Mouse (Mus musculus): Measurements from ENCODE around the gene Mecr.
"Not testable (repeated sequence)": the region's sequence is repeated elsewhere in the genome, so short reads cannot be mapped to it uniquely, and the experiment has no call there.

Gene Mecr

GRCm38 (mm10) chr4:131843290-131843743, at the start of gene Mecr:
Mecr (plus strand) TSS chr4:131843470.
- DNase-seq (ENCODE audit: low spot score in 2 of 2) = peak; percentile 88 to 92

GRCm38 (mm10) chr4:131796312-131797080, 46.8 kb upstream of the Mecr start:
- no peak for DNase-seq (ENCODE audit: low spot score in 2 of 2)

DNA sequence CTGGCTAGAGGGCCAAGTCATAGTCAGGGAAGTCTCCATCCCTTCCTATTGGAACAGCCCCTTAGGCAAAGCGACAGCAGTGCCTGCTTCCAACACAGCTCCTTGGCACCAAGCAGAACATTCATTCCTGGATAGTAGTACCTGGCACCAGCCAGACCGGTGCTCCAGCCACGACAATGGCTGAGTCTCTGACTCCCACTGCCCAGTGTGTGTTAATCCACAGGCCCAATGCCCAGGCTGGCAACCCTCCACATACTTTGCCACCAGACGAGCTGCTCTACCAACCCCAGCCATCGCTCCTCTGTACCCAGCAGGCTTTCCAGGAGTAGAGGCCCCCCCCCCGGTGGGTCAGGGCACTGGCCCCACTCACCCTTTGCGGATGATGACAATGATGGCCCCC, 45.8 kb upstream of the Mecr start:
- DNase-seq (ENCODE audit: low spot score in 2 of 2) = no peak

DNA sequence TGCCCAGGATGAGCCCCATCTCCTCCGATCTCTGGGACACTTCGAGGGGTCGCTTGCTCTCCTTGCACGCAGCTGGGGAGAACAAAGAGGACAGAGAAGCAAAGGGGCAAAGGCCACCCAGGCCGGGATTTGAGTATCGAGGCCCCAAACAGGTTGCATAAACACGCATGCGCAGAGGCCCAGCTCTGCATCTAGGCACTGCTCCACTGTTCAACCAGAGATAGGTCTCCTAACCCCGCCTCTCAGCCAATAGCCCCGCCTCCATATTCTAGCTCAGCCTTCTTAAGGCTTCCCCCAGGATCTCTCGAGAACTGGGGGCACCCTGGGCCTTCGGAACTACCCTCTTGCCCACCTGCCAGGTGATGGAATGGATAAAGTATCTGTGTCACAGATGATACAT, 45.4 kb upstream of the Mecr start:
- no peak for DNase-seq (ENCODE audit: low spot score in 2 of 2)

DNA sequence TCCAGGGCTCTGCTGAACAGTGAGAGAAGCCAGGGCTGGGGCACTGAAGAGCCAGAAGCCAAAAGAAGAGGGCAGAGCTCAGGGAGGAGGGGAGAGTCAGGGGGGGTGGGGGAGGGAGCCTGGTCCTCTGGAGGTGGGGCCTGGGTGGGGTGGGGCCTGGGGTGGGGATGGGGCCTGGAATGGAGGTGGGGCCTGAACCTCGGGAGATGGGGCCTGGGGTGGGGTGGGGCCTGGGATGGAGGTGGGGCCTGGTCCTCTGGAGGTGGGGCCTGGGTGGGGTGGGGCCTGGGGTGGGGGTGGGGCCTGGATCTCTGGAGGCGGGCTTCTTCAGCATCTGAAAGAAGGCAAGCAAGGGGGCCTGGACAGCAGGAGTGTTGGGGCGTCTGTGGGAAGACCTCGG, 44.3 kb upstream of the Mecr start:
- DNase-seq (ENCODE audit: low spot score in 2 of 2) = no peak

GRCm38 (mm10) chr4:131803846-131804245, 39.4 kb upstream of the Mecr start:
- no peak for DNase-seq (ENCODE audit: low spot score in 2 of 2)

- not testable (repeated sequence) for DNase-seq (ENCODE audit: low spot score in 2 of 2)
Measured at GRCm38 (mm10) chr4:131804732-131805131, 38.5 kb upstream of the Mecr start.

DNA sequence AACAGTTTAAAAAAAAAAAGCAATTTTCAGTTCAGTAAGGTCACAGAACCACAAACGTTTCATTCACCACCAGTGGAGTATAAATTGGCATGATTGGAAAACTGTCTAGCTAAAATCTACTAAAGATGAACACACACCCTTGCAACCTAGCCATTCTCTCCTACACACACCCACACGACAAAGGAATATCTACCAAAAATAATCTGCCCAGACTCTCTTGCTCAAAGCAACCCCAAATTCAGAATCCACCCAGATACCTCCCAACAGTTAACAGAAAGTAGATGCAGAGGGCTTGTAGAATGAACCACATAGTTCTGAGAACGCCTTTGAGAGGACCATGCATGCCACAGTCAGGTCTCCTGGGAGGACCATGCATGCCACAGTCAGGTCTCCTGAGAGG, 38.0 kb upstream of the Mecr start:
- DNase-seq (ENCODE audit: low spot score in 2 of 2) = no peak

- no peak for DNase-seq (ENCODE audit: low spot score in 2 of 2)
Measured at GRCm38 (mm10) chr4:131812458-131812857, 30.8 kb upstream of the Mecr start.

DNA sequence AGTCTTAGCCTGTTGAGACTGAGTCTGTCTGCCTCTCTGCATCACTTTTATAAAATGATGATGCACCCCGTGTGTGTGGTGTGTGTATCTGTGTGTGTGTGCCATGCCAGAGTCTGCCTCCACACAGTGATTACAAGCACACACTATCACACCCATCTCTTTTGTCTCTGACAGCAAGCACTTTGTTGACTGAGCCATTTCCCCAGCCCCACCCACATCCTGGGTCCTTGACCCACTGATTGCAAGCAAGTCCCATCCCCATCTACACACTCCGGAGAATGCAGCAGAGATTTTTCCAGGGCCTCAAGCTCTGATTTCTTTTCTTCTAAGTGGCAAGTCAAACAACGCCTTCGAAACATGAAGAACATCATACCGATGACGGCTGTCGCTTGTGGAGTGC, 29.5 kb upstream of the Mecr start:
- DNase-seq (ENCODE audit: low spot score in 2 of 2) = no peak

DNA sequence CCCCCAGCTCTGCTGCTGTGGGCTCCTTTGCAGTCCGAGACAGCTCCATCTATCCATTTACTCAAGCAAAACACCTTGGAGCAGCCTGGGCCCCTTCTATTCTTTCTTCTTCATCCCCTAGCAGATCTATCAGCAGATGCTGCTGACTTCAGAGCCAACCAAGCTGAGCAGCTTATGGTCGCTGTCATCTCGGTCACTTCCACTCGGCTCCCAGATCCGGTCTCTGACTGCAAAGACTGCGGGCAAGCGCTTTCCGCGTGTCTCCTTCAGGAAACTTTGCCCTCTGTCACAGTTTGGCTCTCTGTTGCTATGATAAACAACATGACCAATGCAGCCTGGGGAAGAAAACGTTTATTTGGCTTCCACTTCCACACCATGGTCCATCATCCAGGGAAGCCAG, 28.4 kb upstream of the Mecr start:
- DNase-seq (ENCODE audit: low spot score in 2 of 2) = no peak

DNA sequence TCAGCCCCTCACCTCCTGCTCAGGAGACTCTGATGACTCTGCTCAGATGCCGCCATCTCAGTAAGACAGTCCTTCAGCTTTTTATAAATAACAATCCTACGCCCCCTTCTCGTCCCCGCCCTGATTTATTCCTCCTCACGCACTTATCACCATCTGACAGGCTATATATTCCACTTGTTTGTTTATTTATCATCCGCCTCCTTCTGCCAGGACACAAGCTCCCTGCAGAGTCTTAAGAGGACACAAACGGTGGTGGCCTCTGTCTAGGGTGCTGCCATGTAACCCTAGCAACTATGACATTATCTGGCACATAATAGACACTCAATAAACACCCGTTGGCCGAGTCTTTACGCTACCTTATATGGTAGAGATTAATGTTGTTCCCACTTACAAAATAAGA, 27.5 kb upstream of the Mecr start:
- no peak for DNase-seq (ENCODE audit: low spot score in 2 of 2)

- DNase-seq (ENCODE audit: low spot score in 2 of 2) = no peak
Measured at GRCm38 (mm10) chr4:131818926-131819325, 24.3 kb upstream of the Mecr start.

GRCm38 (mm10) chr4:131821161-131821731, 22.0 kb upstream of the Mecr start:
- DNase-seq (ENCODE audit: low spot score in 2 of 2) = peak; percentile 25 to 30

DNA sequence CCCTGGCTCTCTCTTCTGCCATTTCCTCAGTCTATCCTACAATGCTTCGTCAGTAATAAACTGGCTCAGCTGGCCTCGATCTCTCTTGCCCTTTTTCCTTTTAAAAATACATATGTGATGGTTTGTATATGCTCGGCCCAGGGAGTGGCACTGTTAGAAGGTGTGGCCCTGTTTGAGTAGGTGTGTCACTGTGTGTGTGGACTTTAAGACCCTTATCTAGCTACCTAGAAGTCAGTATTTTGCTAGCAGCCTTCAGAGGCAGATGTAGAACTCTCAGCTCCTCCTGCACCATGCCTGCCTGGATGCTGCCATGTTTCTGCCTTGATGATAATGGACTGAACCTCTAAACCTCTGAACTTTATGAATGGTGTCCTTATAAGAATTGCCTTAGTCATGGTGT, 20.7 kb upstream of the Mecr start:
- no peak for DNase-seq (ENCODE audit: low spot score in 2 of 2)

DNA sequence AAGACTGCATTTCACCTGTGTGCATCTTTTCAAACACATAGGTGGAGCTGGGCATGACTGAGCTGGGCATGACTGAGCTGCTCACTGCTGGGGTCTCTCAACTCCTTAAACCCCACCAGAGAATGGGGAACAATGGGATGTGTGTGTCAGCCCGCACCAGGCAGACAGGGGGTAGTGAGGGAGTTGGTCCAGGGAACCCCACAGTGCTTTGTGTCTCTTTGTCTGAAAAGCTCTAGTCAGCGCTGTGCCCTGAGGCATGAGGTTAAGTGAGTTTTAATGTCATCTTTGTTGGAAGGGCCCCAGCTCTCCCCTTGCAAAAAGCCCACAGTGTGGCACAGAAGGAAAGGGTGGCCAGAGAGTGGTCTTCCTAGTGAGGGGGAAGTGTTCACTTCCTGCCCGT, 18.3 kb upstream of the Mecr start:
- no peak for DNase-seq (ENCODE audit: low spot score in 2 of 2)

DNA sequence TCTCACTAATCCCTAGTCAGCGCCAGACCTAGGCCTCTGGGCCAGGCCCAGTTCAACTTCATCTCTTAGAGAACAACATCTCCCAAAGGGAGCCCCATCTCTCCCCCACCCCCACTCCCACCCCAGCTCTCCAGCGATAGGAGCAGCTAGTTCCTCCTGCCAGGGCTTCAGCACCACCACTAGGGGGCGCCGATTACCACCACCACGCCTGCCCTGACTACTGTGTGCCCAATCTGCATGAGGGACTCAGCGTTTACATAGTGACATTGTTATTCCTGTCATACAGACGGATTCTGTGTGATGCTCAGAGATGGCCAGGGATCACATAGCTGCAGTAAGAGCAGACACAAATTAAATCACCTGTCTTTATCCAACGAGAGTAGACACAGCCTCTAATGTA, 17.4 kb upstream of the Mecr start:
- no peak for DNase-seq (ENCODE audit: low spot score in 2 of 2)

GRCm38 (mm10) chr4:131826905-131827304, 16.4 kb upstream of the Mecr start:
- DNase-seq (ENCODE audit: low spot score in 2 of 2) = no peak

DNA sequence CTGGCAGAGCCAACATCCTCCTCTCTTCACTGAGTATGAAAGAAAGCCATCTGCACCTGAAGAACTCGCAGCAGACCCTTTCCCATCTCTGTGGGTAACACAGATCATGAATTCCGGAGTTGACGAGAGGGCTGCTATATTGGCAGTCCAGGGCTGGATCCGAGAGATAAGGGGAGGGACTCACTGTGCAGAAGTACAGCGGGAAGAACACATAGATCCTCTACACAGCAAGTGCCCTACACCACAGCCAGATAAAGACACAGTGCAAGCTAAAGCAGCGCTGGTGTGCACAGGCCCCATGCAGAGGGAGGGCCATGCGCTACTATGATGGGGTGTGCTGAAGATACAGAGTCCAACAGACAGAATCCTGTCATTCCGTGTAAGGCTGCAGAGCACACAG, 14.1 kb upstream of the Mecr start:
- DNase-seq (ENCODE audit: low spot score in 2 of 2) = no peak

DNA sequence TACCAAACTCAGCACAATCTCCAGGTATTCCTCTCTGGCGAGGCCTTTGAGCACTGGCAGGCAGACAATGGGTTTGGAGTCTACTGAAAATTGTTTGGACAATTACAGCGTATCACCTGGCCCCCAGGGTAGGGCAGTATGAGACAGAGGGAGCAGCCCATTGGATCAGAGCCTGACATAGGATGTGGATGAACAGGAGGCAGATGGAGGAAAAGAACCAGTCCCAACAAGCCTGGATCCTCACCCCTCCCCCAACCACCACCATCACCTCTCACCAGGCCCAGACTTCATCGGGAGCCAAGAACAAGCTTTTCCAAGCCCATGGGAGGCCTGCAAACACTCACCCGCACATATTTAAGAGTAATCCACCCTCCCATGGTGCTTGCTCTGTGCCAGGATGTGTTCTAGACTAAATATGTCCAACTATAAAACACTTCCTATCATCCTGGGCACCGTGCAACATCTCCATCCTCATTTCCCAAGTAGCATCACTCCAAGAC, 11.7 kb upstream of the Mecr start:
- DNase-seq (ENCODE audit: low spot score in 2 of 2) = no peak

- no peak for DNase-seq (ENCODE audit: low spot score in 2 of 2)
Measured at GRCm38 (mm10) chr4:131832759-131833407, 10.4 kb upstream of the Mecr start.

DNA sequence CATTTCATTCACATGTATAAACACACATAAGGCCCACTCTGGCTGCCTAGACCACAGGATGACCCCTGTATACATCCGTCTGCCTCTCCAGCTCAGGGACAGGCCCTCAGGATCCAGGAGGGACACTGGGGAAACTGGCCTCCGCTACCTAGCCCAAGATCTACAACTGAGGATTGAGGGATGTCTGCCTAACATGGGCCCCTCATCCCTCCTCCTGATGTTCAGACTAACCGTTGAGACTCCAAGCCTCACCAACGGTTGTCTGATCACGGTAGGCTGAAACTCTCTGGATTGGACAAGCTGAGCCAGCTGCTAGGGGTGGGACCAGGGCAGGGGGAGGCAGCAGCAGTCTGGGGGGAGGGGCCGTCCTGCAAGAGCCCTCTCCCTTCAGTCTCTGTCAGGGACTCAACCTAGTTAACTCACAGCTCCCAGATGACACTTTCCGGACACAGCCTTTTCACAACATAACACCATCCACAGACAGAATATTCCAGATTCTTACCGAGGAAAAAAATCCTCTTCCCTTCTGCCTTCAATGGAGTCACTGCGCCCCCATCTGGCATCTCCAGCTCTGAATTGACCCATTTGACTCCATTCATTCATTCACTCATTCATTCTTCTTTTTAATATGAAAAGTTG, 9.2 kb upstream of the Mecr start:
- peak in 1 of 2 experiments; percentile 36 for DNase-seq (ENCODE audit: low spot score in 2 of 2)

Data from frontal cortex, postnatal 25 days (tissue).